17 mouse cellular contexts compared by ENCODE assay signal in genomic region chr9:60160855-60161254, GRCm38 (mm10).
DNase-seq lines count a peak whose midpoint lies in the region; ATAC-seq and TF ChIP-seq lines count a peak whose summit lies in the region.
"Had no signal": no experiment of that assay in that cellular context is flagged by ENCODE, and none has a peak within 500 bp of the region (broad histone marks: within the 10 kb centered on the region; RNA-seq: fewer than 3 reads in every experiment).

No protein-coding gene starts in this region.

- peaks cover 13% of the 10 kb centered on the region for H3K4me1 ChIP-seq in kidney, embryonic 15.5 days
- peaks cover 9% of the 10 kb centered on the region; the same call in 1 of the 2 replicates for H3K4me1 ChIP-seq in stomach, embryonic 14.5 days (ENCODE audit: control insufficient read depth, insufficient read depth, low read length)
- no peaks in the 10 kb centered on the region for H3K4me1 ChIP-seq in stomach, postnatal 0 days (replicated peaks; ENCODE audit: control insufficient read depth, insufficient read depth)
- H3K4me1 ChIP-seq in hindbrain, postnatal 0 days (ENCODE audit: insufficient read depth, low read length): 0 out of 2 replicates have a peak, but pooled peaks cover 12% of the 10 kb centered on the region
- H3K4me1 ChIP-seq: embryonic facial prominence, embryonic 12.5 days; liver, embryonic 12.5 days had no signal

- H3K9ac ChIP-seq in kidney, embryonic 15.5 days: no peak overlapping the region
- no peak overlapping the region for H3K9ac ChIP-seq in stomach, embryonic 14.5 days (replicated peaks; ENCODE audit: low read depth, low read length)
- H3K9ac ChIP-seq in stomach, postnatal 0 days (ENCODE audit: low read length): no peak overlapping the region
- no peak overlapping the region for H3K9ac ChIP-seq in hindbrain, postnatal 0 days (replicated peaks; ENCODE audit: low read length)
- H3K9ac ChIP-seq: embryonic facial prominence, embryonic 12.5 days; forebrain, embryonic 12.5 days; liver, embryonic 12.5 days; midbrain, embryonic 13.5 days had no signal

- WGBS in kidney, embryonic 15.5 days: 5% methylated on average over 5 of the region's 5 CpGs
- whole genome bisulfite sequencing in stomach, embryonic 14.5 days: 11% methylated on average over 5 of the region's 5 CpGs
- 18% methylated on average over 5 of the region's 5 CpGs for WGBS in stomach, postnatal 0 days
- WGBS in hindbrain, postnatal 0 days: 14% methylated on average over 5 of the region's 5 CpGs

- DNase-seq in kidney, postnatal 36 days: no peak
- DNase-seq in stomach, postnatal 0 days (ENCODE audit: low spot score): no peak
- peak; percentile 24 for DNase-seq in hindbrain, postnatal 0 days (ENCODE audit: low spot score)
- DNase-seq in ovary, postnatal 10 days (ENCODE audit: low spot score): no peak
- DNase-seq: adrenal gland, postnatal 10 days; heart, adult 18-20 months; retina, postnatal 1 day had no signal

- H3K9me3 ChIP-seq in kidney, embryonic 15.5 days (replicated peaks): no peaks in the 10 kb centered on the region
- H3K9me3 ChIP-seq in stomach, embryonic 14.5 days (ENCODE audit: control insufficient read depth, low read depth, low read length): no peaks in the 10 kb centered on the region
- no peaks in the 10 kb centered on the region for H3K9me3 ChIP-seq in stomach, postnatal 0 days (ENCODE audit: control insufficient read depth, low read length)
- no peaks in the 10 kb centered on the region for H3K9me3 ChIP-seq in hindbrain, postnatal 0 days (ENCODE audit: low read length)
- H3K9me3 ChIP-seq: embryonic facial prominence, embryonic 12.5 days; forebrain, embryonic 12.5 days; liver, embryonic 12.5 days; midbrain, embryonic 13.5 days had no signal

- no peaks in the 10 kb centered on the region for H3K36me3 ChIP-seq in kidney, embryonic 15.5 days
- H3K36me3 ChIP-seq in stomach, embryonic 14.5 days (ENCODE audit: control insufficient read depth, insufficient read depth, low read length): no peaks in the 10 kb centered on the region
- H3K36me3 ChIP-seq in stomach, postnatal 0 days (ENCODE audit: control insufficient read depth, insufficient read depth, low read length): no peaks in the 10 kb centered on the region
- H3K36me3 ChIP-seq in hindbrain, postnatal 0 days (ENCODE audit: insufficient read depth, low read length): no peaks in the 10 kb centered on the region
- H3K36me3 ChIP-seq: embryonic facial prominence, embryonic 12.5 days; forebrain, embryonic 12.5 days; liver, embryonic 12.5 days; midbrain, embryonic 13.5 days had no signal

- H3K27me3 ChIP-seq in kidney, embryonic 15.5 days: no peaks in the 10 kb centered on the region
- no peaks in the 10 kb centered on the region for H3K27me3 ChIP-seq in stomach, embryonic 14.5 days (ENCODE audit: control insufficient read depth, insufficient read depth, low read length)
- no peaks in the 10 kb centered on the region for H3K27me3 ChIP-seq in stomach, postnatal 0 days (ENCODE audit: control insufficient read depth, insufficient read depth, low read length)
- H3K27me3 ChIP-seq in hindbrain, postnatal 0 days (ENCODE audit: insufficient read depth, low read length): no peaks in the 10 kb centered on the region
- H3K27me3 ChIP-seq: embryonic facial prominence, embryonic 12.5 days; forebrain, embryonic 12.5 days; liver, embryonic 12.5 days; midbrain, embryonic 13.5 days had no signal

- no peak overlapping the region for H3K4me3 ChIP-seq in kidney, embryonic 15.5 days (replicated peaks)
- no peak overlapping the region for H3K4me3 ChIP-seq in stomach, embryonic 14.5 days (ENCODE audit: low read depth, low read length)
- no peak overlapping the region for H3K4me3 ChIP-seq in stomach, postnatal 0 days (ENCODE audit: low read depth, low read length)
- no peak overlapping the region for H3K4me3 ChIP-seq in hindbrain, postnatal 0 days (ENCODE audit: low read length)
- H3K4me3 ChIP-seq: embryonic facial prominence, embryonic 12.5 days; forebrain, embryonic 12.5 days; liver, embryonic 12.5 days; midbrain, embryonic 13.5 days had no signal

- no peak overlapping the region for H3K4me2 ChIP-seq in kidney, embryonic 15.5 days
- H3K4me2 ChIP-seq in stomach, embryonic 14.5 days (replicated peaks; ENCODE audit: low read depth, low read length): no peak overlapping the region
- no peak overlapping the region for H3K4me2 ChIP-seq in stomach, postnatal 0 days (replicated peaks; ENCODE audit: low read depth)
- H3K4me2 ChIP-seq in hindbrain, postnatal 0 days (ENCODE audit: low read depth, low read length): no peak overlapping the region
- H3K4me2 ChIP-seq: embryonic facial prominence, embryonic 12.5 days; forebrain, embryonic 12.5 days; liver, embryonic 12.5 days; midbrain, embryonic 13.5 days had no signal

- peak overlapping the region; percentile 30 for H3K27ac ChIP-seq in kidney, embryonic 15.5 days
- H3K27ac ChIP-seq in stomach, embryonic 14.5 days (ENCODE audit: low read length): peak overlapping the region; percentile 27; the same call in 1 of the 2 replicates
- H3K27ac ChIP-seq in stomach, postnatal 0 days (replicated peaks): no peak overlapping the region
- H3K27ac ChIP-seq in hindbrain, postnatal 0 days: no peak overlapping the region
- H3K27ac ChIP-seq: embryonic facial prominence, embryonic 12.5 days; forebrain, embryonic 12.5 days; liver, embryonic 12.5 days; macrophage; midbrain, embryonic 13.5 days had no signal

- ATAC-seq in kidney, embryonic 15.5 days (replicated peaks; ENCODE audit: low FRiP score): no peak
- ATAC-seq in stomach, embryonic 14.5 days (ENCODE audit: insufficient number of reproducible peaks, insufficient read depth, low FRiP score, low read depth): no peak
- ATAC-seq in stomach, postnatal 0 days (ENCODE audit: low FRiP score, low TSS enrichment): no peak
- no peak for ATAC-seq in hindbrain, postnatal 0 days
- no peak for ATAC-seq in cerebellum, adult (ENCODE audit: insufficient number of reproducible peaks, low FRiP score, low TSS enrichment)
- ATAC-seq: CD4-positive, CD25-positive, alpha-beta regulatory T cell, adult 4 months; inflammation-experienced regulatory T-cells, adult 6 months; liver, embryonic 12.5 days; midbrain, embryonic 13.5 days had no signal

- no peak for TF ChIP-seq CTCF in stomach, postnatal 0 days (IDR thresholded peaks at IDR 0.05; ENCODE audit: low read depth)
- no peak for TF ChIP-seq CTCF in hindbrain, postnatal 0 days (IDR thresholded peaks at IDR 0.05; ENCODE audit: low read depth)

- TF ChIP-seq EP300 in stomach, postnatal 0 days (optimal IDR thresholded peaks at IDR 0.05): no peak

Comparison
In these comparisons a context has a peak if more than half of its experiments do, and no peak if none do; other contexts are left out.
1. H3K27ac ChIP-seq: peak in kidney, embryonic 15.5 days (single experiment) and stomach, embryonic 14.5 days (single experiment); none in stomach, postnatal 0 days (single experiment) and hindbrain, postnatal 0 days (single experiment).